Mouse (Mus musculus) G1E-ER4 (cell line): Measurements from ENCODE around the gene Trrap. TPM values are rescaled to one million over a fixed set of nuclear protein-coding genes. Genes with fewer than 3 reads are reported as not detected.
"Not testable (repeated sequence)": the region's sequence is repeated elsewhere in the genome, so short reads cannot be mapped to it uniquely, and the experiment has no call there.

Experiments used
- GATA1 ChIP-seq: IDR thresholded peaks from one replicate; pipeline ENCODE4 v1.8.0; 2012; ENCODE audit warnings: low read length, inconsistent platforms
- polyA plus RNA-seq: library from polyadenylated mRNA; stranded (reverse); fragments of >175 nt; gene quantifications from 2 replicates; pipeline ENCODE4 v1.2.3, GENCODE M21; 2012

Trrap gene
- 32.2 and 48.4 TPM in 2 replicates for polyA plus RNA-seq

GRCm38 (mm10) chr5:144767106-144767798, at the start of gene Trrap:
Trrap (plus strand) TSS chr5:144767732.
- not testable (repeated sequence) for TF ChIP-seq GATA1

GRCm38 (mm10) chr5:144719781-144720180, 47.8 kb upstream of the Trrap start:
- no peak for TF ChIP-seq GATA1

DNA sequence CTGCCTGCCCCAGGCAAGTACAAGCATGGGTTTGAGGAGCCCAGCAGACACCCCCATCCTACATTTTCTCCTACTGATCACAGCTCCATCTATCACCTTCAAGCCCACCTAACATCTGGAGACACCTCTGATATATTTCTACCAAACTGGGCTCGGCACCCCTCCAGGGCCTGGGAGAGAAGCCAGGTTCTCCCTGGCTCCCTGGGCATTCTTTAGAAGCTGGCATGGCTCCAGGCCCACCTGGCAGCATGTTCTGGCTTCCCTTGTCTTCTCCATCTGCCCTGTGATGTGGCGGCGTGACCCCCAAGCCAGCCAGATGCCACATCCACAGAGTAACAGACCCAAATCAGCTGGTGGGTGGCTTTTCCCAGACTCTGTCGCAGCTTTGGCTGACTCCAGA, 47.3 kb upstream of the Trrap start:
- TF ChIP-seq GATA1 = no peak

DNA sequence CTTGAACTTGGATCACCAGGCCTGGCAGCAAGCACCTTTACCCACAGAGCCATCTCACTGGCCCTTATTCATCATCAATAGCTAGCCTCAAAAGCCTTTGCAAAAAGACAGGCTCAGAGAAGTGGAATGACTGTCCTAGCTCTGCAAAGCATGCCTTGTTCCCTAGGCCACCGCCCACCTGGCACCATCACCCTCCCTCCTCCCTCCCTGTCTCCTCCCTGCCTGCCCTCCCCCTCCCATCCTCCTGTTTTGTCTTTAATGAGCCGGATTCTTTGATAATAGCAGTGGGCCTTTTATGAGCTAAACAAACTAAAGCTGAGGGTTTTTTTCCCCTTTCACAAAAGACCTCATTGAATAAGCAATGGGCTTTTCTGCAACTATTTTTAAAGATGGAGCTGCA, 42.6 kb upstream of the Trrap start:
- TF ChIP-seq GATA1 = no peak

DNA sequence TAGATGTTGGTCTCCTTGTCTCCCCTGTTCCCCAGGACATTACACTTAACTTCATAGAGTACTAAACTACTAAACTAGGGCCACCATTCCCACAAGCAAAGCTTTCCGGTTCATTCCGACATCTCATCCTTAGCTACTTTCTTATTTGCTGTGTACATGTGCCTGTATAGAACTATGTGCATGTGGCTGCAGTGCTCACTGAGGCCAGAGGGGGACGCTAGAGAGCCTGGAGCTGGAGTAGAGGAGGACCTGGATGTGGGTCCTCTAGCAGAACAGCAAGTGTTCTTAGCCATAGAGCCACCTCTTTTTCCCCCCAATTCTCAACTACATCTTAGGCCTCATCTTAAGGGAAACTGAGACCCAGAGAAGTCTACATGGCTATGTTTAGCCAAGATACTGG, 42.0 kb upstream of the Trrap start:
- TF ChIP-seq GATA1 = no peak

DNA sequence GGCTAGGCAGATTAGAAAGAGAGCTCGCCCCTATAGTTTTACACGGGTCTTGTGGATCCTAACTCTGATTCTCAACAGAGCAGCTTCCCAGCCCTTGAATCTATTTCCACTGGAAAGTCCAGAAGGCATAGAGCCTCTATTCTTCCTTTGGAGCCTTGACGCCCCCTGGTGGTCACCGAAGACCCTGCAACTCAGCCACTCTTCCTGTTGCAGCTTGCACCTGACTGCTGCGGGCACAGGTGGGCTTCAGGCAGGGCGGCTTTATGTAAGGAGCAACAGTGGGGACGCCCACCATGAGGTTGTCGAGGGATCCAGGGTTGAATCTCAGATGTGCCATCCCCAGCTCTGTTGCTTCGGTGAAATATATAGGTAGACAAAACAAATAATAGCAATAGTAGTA, 40.4 kb upstream of the Trrap start:
- TF ChIP-seq GATA1 = no peak

DNA sequence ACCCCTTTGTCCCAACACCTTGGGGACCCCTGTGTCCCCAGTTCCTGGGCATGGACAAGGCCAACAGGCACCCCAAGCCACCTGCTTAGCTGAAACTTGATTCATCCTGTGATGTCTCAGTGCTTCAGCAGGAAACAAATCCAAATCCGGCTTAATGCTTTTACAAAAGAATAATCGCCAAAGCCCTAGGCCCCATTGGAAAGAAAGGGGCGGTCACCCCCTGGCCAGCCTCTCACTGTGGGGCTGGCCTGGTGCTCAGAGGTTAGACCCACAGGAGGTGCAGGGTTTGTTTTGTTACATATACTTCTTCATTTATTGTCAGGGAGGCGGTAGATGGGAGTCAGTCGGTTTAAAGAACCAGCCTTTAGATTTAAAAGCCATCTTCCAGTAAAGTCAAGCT, 39.3 kb upstream of the Trrap start:
- TF ChIP-seq GATA1 = no peak

DNA sequence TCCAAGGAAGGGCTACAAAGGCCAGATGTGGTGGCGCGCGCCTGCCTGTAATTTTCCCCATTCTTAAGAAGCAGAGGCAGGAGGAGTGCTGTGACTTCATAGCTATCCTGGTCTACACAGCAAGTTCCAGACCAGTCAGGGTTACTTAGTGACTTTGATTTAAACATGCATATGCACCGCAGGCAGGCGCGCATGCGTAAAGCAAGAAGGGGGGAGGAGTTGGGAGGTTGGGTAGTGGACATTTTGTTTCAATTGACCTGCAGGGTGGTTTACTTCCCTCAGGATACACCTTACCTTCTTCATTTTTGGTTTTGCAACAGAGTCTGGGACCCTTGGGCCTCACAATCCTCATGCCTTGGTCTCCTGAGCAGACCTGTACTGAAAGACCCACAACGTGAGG, 38.3 kb upstream of the Trrap start:
- TF ChIP-seq GATA1 = no peak

DNA sequence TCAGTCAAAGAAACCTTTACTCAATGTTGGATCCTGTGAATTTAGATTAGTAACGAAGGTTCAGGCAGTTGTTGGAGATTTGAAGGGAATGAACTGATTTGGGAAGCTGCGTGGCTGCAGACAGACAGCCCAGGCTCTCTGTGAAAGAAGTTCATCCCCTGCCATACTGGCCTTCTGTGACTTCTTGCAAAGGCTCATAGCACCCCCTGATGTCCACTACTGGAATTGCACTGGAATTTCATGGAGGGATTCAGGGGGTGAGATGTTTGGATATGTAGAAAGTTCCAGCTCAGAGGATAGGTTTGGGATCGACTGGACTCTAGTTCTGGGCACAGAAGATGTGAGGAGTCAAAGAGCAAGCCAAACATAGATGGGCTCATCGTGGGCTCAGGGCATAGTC, 33.6 kb upstream of the Trrap start:
- no peak for TF ChIP-seq GATA1

- no peak for TF ChIP-seq GATA1
Observed at GRCm38 (mm10) chr5:144734949-144735348, 32.6 kb upstream of the Trrap start.

GRCm38 (mm10) chr5:144737101-144737500, 30.4 kb upstream of the Trrap start:
- no peak for TF ChIP-seq GATA1

GRCm38 (mm10) chr5:144752432-144752831, 15.1 kb upstream of the Trrap start:
- TF ChIP-seq GATA1 = no peak

DNA sequence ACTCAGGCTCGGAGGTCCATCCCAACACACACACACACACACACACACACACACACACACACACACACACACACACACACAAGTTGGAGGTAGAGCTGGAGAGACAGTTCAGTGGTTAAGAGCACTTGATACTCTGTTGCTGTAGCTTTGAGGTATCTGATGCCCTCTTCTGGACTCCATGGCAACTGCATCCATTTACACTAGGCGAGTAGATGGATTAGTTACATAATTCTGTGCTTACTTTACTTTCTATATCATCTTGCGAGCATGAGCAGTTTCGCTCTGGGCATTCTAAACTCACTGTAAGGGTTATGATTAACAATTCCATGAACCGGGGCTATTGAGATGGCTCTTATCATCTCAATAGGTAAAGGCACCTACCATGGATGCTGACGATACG, 14.5 kb upstream of the Trrap start:
- TF ChIP-seq GATA1 = no peak

DNA sequence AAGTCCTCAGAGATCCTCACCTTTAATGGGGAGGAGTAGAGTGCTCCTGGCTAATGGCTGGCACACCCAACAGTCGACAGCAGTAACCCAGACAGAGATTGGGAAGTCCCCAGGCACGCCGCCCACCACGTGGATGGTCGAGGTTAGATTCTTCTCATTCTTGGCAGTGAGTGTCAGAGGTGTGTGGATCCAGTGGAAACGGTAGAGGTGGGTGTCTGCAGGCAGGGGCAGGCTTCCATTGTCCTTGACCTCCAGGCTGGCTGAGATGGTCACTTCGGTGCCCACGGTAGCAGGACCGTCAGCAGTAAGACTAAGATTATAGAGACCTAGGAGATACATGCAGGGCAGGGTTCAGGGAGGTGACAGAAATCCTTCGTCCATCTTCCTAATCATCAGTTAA, 12.3 kb upstream of the Trrap start:
- TF ChIP-seq GATA1 = no peak

GRCm38 (mm10) chr5:144757402-144757801, 10.1 kb upstream of the Trrap start:
- TF ChIP-seq GATA1 = no peak

DNA sequence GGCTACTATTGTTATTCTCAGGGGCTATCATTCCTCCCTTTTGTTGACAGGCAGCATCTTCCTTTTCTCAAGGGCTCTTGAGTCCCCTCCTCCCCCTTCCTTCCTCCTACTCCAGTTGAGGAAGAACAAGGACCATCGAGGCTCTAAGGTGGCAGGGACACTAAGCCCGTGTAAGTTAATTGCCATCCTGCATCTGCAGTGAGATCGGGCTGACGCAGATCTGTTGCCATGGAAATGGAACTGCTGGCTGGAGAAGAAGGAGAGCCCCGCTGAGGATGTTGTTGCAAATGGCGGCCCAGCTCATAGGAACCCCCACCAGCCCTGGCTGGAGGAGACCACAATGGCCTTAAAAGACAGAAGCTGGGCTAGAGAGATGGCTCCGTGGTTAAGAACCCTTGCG, 9.1 kb upstream of the Trrap start:
- no peak for TF ChIP-seq GATA1

DNA sequence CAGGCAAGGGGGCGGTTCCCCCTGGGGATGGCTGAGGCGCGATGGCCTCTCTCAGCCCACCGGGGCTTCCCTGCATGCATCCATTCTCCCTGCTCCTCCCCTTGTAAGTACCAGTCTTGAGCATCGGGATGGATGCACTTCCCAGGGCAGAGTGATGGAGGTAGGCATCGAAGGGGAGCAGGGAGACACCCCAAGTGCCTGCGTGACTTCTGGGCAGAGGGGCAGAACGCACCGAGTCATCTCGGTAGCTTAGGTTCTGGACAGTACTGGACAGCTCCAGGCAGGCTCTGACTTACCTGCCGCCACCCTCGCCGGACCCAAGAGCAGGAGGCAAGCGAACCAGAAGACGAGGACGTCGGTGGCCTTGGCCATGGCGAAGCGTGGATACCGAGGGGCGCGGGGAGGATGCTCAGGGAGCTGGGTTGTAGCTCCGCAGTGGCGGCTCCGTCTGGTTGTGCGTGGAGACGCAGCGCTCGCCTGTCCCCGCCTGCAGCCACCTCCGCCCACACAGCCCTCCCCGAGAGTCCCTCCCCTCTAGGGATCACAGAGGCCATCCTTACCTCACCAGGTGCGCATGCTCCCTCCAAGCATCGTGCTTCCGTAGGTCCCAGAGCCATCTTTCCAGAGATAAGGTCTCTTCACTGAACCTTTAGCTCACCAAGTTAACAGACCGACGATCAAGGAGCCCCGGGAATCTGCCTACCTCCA, 6.2 kb upstream of the Trrap start, which contains the start of gene Tmem130:
Gene Tmem130, minus strand, starts transcription at position 658 of the 708 bp plus-strand sequence.
- TF ChIP-seq GATA1 = no peak

DNA sequence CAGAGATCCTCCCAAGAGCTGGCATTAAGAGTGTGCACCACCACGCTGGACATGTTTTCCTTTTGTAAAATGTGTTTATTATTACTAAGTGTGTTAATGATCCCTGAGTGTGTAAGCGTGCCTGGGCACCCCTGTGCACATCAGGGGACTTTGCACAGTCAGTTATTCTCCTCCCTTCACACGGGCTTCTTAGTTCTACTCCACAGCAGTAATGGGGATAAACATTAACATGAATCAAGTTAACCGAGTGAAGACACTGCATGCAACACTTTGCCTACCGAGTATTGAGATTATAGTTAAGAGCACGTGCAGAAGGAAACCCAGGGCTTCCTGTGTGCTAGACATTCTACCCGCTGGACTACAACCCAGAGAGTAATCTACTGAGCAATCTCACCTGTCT, 1.5 kb upstream of the Trrap start:
- no peak for TF ChIP-seq GATA1
